Mouse (Mus musculus) E14TG2a.4 (cell line): ENCODE measurements around the gene Mcam.

ENCODE experiments used
- CTCF ChIP-seq: conservative IDR thresholded peaks from 2 replicates; pipeline ENCODE4 v1.5.1; 2014; ENCODE audit warnings: low read length
- POU5F1 ChIP-seq: IDR thresholded peaks from 2 replicates; pipeline ENCODE4 v1.6.1; 2014; ENCODE audit warnings: low read length, borderline replicate concordance

DNA sequence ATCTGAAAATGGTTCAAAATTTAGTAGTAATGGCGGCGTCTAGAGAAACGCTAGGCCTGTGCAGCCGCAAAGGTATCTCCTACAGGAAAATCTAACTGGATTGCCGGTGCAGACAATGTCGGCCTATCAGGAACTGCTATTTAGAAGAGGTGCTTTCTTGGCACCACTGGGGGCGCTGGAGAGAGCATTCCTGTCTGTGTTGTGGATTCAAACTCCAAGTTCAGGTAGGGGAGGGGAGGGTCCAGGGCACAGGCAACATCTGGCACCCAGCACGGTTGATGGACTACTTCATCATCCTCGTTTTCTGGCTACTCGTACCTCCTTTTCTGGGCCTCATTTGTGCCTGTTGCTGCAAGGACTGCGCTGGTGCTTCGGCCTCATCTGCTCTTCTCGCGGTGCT, 44.1 kb downstream of the Mcam start:
- TF ChIP-seq CTCF = peak; percentile 61
- TF ChIP-seq POU5F1 = no peak
